In the genomic region with DNA sequence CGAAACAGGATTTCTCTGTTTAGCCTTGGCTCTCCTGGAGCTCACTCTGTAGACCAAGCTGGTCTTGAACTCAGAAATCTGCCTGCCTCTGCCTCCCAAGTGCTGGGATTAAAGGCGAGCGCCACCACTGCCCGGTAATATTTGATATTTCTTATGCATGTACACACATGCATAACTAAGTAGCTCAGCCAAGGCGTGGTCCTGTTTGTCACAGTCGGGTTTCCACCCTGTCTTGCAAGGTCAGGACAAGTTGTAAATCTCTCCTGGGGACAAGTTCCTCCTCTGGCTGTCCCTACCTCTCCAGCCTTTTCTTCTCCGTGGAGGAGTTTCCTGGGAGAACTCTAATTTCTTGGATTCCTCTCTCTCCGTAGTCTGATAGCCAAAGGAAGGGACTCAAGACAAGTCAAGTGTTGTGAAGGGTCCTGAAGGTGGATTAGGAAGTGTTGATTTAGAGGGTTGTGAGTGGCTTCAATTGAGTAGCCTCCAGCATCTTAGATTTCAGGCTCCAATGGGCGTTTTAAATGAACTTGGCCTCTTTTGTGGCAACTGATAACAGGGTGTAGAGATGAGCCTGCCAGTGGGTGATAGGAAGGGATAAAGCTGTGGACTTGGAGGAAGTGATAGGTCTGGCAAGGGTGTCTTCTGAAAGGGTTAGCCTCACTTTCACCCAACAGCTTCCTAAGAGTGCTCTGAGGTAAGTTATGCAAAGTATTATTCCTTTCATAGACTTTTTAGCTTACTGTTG, we compare ENCODE assay signal across 9 mouse cellular contexts. TPM values are rescaled to one million over a fixed set of nuclear protein-coding genes. Genes with fewer than 3 reads are reported as not detected.
DNase-seq lines count a peak whose midpoint lies in the region; ATAC-seq and TF ChIP-seq lines count a peak whose summit lies in the region.
"Had no signal": no experiment of that assay in that cellular context is flagged by ENCODE, and none has a peak within 500 bp of the region (broad histone marks: within the 10 kb centered on the region; RNA-seq: fewer than 3 reads in every experiment).

TSS of gene Frrs1 (plus strand) at position 524 of the 745 bp plus-strand sequence.

- no peaks in the 10 kb centered on the region for H3K27me3 ChIP-seq in forebrain, embryonic 11.5 days (ENCODE audit: control insufficient read depth, insufficient read depth, low read length)
- H3K27me3 ChIP-seq in forebrain, embryonic 14.5 days (replicated peaks; ENCODE audit: control insufficient read depth, insufficient read depth, low read length) = no peaks in the 10 kb centered on the region
- no peaks in the 10 kb centered on the region for H3K27me3 ChIP-seq in embryonic facial prominence, embryonic 10.5 days (replicated peaks; ENCODE audit: low read depth, poor library complexity, severe bottlenecking)
- no peaks in the 10 kb centered on the region for H3K27me3 ChIP-seq in liver, embryonic 12.5 days (replicated peaks)
- H3K27me3 ChIP-seq: midbrain, embryonic 13.5 days had no signal

- H3K4me2 ChIP-seq in forebrain, embryonic 11.5 days (ENCODE audit: low read depth, low read length, severe bottlenecking) = no peak within 1 kb of the TSS
- no peak within 1 kb of the TSS for H3K4me2 ChIP-seq in forebrain, embryonic 14.5 days (ENCODE audit: low read length)
- peak within 1 kb of the TSS; percentile 92 for H3K4me2 ChIP-seq in liver, embryonic 12.5 days
- H3K4me2 ChIP-seq: midbrain, embryonic 13.5 days had no signal

- H3K9me3 ChIP-seq in forebrain, embryonic 11.5 days (ENCODE audit: control insufficient read depth, low read length) = no peaks in the 10 kb centered on the region
- no peaks in the 10 kb centered on the region for H3K9me3 ChIP-seq in forebrain, embryonic 14.5 days (replicated peaks; ENCODE audit: control insufficient read depth, low read length)
- H3K9me3 ChIP-seq in embryonic facial prominence, embryonic 10.5 days = no peaks in the 10 kb centered on the region
- H3K9me3 ChIP-seq in liver, embryonic 12.5 days (replicated peaks) = no peaks in the 10 kb centered on the region
- H3K9me3 ChIP-seq: midbrain, embryonic 13.5 days had no signal

- DNase-seq in forebrain, embryonic 11.5 days (ENCODE audit: low spot score) = no peak
- DNase-seq in forebrain, embryonic 14.5 days (ENCODE audit: low spot score) = no peak
- DNase-seq in A20 (ENCODE audit: low read depth, low spot score) = peak; percentile 19
- no peak for DNase-seq in embryonic facial prominence, embryonic 10.5 days (ENCODE audit: low spot score)
- no peak for DNase-seq in layer of hippocampus, adult 2 months (ENCODE audit: low spot score in 2 of 2)
- DNase-seq in left cerebral cortex, postnatal 36 days (ENCODE audit: low spot score in 2 of 2) = no peak
- DNase-seq in layer of hippocampus, postnatal 25 days (ENCODE audit: extremely low spot score in 1 of 2, low spot score in 1 of 2) = no peak

- ATAC-seq in forebrain, embryonic 11.5 days (replicated peaks; ENCODE audit: low FRiP score) = no peak
- no peak for ATAC-seq in forebrain, embryonic 14.5 days
- peak; percentile 89 for ATAC-seq in liver, embryonic 12.5 days
- ATAC-seq: midbrain, embryonic 13.5 days had no signal

- WGBS in forebrain, embryonic 11.5 days = 86% methylated on average over 9 of the region's 9 CpGs
- 90% methylated on average over 9 of the region's 9 CpGs for WGBS in forebrain, embryonic 14.5 days
- 89% methylated on average over 9 of the region's 9 CpGs for WGBS in embryonic facial prominence, embryonic 10.5 days
- 28% methylated on average over 9 of the region's 9 CpGs for WGBS in liver, embryonic 12.5 days (ENCODE audit: insufficient replicate concordance)

- H3K27ac ChIP-seq in forebrain, embryonic 11.5 days (ENCODE audit: low read depth, low read length) = no peak within 1 kb of the TSS
- H3K27ac ChIP-seq in forebrain, embryonic 14.5 days (ENCODE audit: low read depth, low read length) = no peak within 1 kb of the TSS
- no peak within 1 kb of the TSS for H3K27ac ChIP-seq in embryonic facial prominence, embryonic 10.5 days (replicated peaks)
- peak within 1 kb of the TSS; percentile 97 for H3K27ac ChIP-seq in liver, embryonic 12.5 days
- H3K27ac ChIP-seq in layer of hippocampus, adult 2 months = no peak within 1 kb of the TSS
- H3K27ac ChIP-seq: midbrain, embryonic 13.5 days had no signal

- no peak within 1 kb of the TSS for H3K4me3 ChIP-seq in forebrain, embryonic 11.5 days (ENCODE audit: low read depth, low read length)
- H3K4me3 ChIP-seq in forebrain, embryonic 14.5 days (ENCODE audit: low read depth, low read length) = no peak within 1 kb of the TSS
- no peak within 1 kb of the TSS for H3K4me3 ChIP-seq in embryonic facial prominence, embryonic 10.5 days
- H3K4me3 ChIP-seq in liver, embryonic 12.5 days = peak within 1 kb of the TSS; percentile 80
- no peak within 1 kb of the TSS for H3K4me3 ChIP-seq in layer of hippocampus, adult 2 months
- H3K4me3 ChIP-seq: midbrain, embryonic 13.5 days had no signal

- no peaks in the 10 kb centered on the region; the same call in 1 of the 2 replicates for H3K4me1 ChIP-seq in forebrain, embryonic 11.5 days (replicated peaks; ENCODE audit: control insufficient read depth, insufficient read depth, low read length)
- peaks cover 3% of the 10 kb centered on the region for H3K4me1 ChIP-seq in forebrain, embryonic 14.5 days (ENCODE audit: control insufficient read depth, insufficient read depth, low read length)
- H3K4me1 ChIP-seq in embryonic facial prominence, embryonic 10.5 days = peaks cover 6% of the 10 kb centered on the region
- H3K4me1 ChIP-seq in liver, embryonic 12.5 days = peaks cover 69% of the 10 kb centered on the region

- intact Hi-C loops in left cerebral cortex, postnatal 36 days (cut with DNase I) = no loop called here

- H3K36me3 ChIP-seq in forebrain, embryonic 11.5 days (ENCODE audit: control insufficient read depth, insufficient read depth, low read length) = no peaks in the 10 kb centered on the region
- no peaks in the 10 kb centered on the region for H3K36me3 ChIP-seq in forebrain, embryonic 14.5 days (ENCODE audit: control insufficient read depth, insufficient read depth, low read length)
- H3K36me3 ChIP-seq in embryonic facial prominence, embryonic 10.5 days (replicated peaks) = no peaks in the 10 kb centered on the region
- H3K36me3 ChIP-seq in liver, embryonic 12.5 days = no peaks in the 10 kb centered on the region
- H3K36me3 ChIP-seq: midbrain, embryonic 13.5 days had no signal

- no peak for TF ChIP-seq CTCF in layer of hippocampus, adult 2 months (conservative IDR thresholded peaks at IDR 0.05)

- no peak within 1 kb of the TSS for H3K9ac ChIP-seq in forebrain, embryonic 11.5 days (ENCODE audit: low read length)
- no peak within 1 kb of the TSS for H3K9ac ChIP-seq in forebrain, embryonic 14.5 days (ENCODE audit: low read length)
- H3K9ac ChIP-seq in liver, embryonic 12.5 days = peak within 1 kb of the TSS; percentile 87
- H3K9ac ChIP-seq: midbrain, embryonic 13.5 days had no signal

RNA-seq across cellular contexts. Expression of gene Frrs1, which starts in this region (rescaled TPM):
- polyA plus RNA-seq in forebrain, embryonic 11.5 days (2014; fragmentation: Nextera tagmentation; extraction: Ambion mirVana) = 11.3 and 12.2 TPM in 2 replicates
- polyA plus RNA-seq in forebrain, embryonic 14.5 days (2014; fragmentation: Nextera tagmentation; extraction: Ambion mirVana) = 1.9 and 3.1 TPM in 2 replicates
- polyA plus RNA-seq in embryonic facial prominence, embryonic 10.5 days (2016; fragmentation: Nextera tagmentation; extraction: Ambion mirVana) = 13.8 and 15.1 TPM in 2 replicates
- 46.0 and 48.3 TPM in 2 replicates for polyA plus RNA-seq in liver, embryonic 12.5 days (2016; fragmentation: Nextera tagmentation; extraction: Ambion mirVana)
- 1 to 10 TPM; 1.3 to 1.5 TPM for total RNA-seq in layer of hippocampus, adult 2 months (2021)
- 1 to 10 TPM; 1.6 to 1.8 TPM for total RNA-seq in left cerebral cortex, postnatal 36 days (2021)
- total RNA-seq in layer of hippocampus, postnatal 25 days (2021) = under 1 TPM; 0.84 to 0.89 TPM
